Mouse (Mus musculus): Measurements from ENCODE around the gene Tacr2. TPM values are rescaled to one million over a fixed set of nuclear protein-coding genes. Genes with fewer than 3 reads are reported as not detected.

Gene Tacr2
- polyA plus RNA-seq, 1 experiment: 0.31 TPM

- no peaks in the 10 kb centered on the region for H3K4me1 ChIP-seq (ENCODE audit: control insufficient read depth, insufficient read depth, low read length)
- H3K27ac ChIP-seq (ENCODE audit: insufficient read depth, low read length): no peak overlapping the region
Observed at GRCm38 (mm10) chr10:62309593-62309992, 57.4 kb downstream of the Tacr2 start.

GRCm38 (mm10) chr10:62310259-62311039, 58.2 kb downstream of the Tacr2 start:
- TF ChIP-seq CTCF (IDR thresholded peaks at IDR 0.05; ENCODE audit: extremely low read depth, insufficient read depth, low read length) (no peak), POLR2A (IDR thresholded peaks at IDR 0.05; ENCODE audit: extremely low read depth, insufficient read depth, low read length) (no peak)
- Histone ChIP-seq H3K4me3 (ENCODE audit: insufficient read depth, low read length) (no peak overlapping the region), H3K27ac (ENCODE audit: insufficient read depth, low read length) (no peak overlapping the region), H3K4me1 (ENCODE audit: control insufficient read depth, insufficient read depth, low read length) (no peaks in the 10 kb centered on the region)

More at GRCm38 (mm10) chr10:62309593-62309992, 57.4 kb downstream of the Tacr2 start:
- H3K4me3 ChIP-seq (ENCODE audit: insufficient read depth, low read length): no peak overlapping the region
- TF ChIP-seq POLR2A (IDR thresholded peaks at IDR 0.05; ENCODE audit: extremely low read depth, insufficient read depth, low read length) (no peak), CTCF (IDR thresholded peaks at IDR 0.05; ENCODE audit: extremely low read depth, insufficient read depth, low read length) (no peak)

- Histone ChIP-seq H3K4me1 (ENCODE audit: control insufficient read depth, insufficient read depth, low read length) (no peaks in the 10 kb centered on the region), H3K4me3 (ENCODE audit: insufficient read depth, low read length) (no peak overlapping the region), H3K27ac (ENCODE audit: insufficient read depth, low read length) (no peak overlapping the region)
- TF ChIP-seq CTCF (IDR thresholded peaks at IDR 0.05; ENCODE audit: extremely low read depth, insufficient read depth, low read length): no peak
- no peak for TF ChIP-seq POLR2A (IDR thresholded peaks at IDR 0.05; ENCODE audit: extremely low read depth, insufficient read depth, low read length)
Observed at GRCm38 (mm10) chr10:62311464-62311863, 59.2 kb downstream of the Tacr2 start.

- no peaks in the 10 kb centered on the region for H3K4me1 ChIP-seq (ENCODE audit: control insufficient read depth, insufficient read depth, low read length)
- no peak overlapping the region for H3K27ac ChIP-seq (ENCODE audit: insufficient read depth, low read length)
- TF ChIP-seq CTCF (IDR thresholded peaks at IDR 0.05; ENCODE audit: extremely low read depth, insufficient read depth, low read length) (no peak), POLR2A (IDR thresholded peaks at IDR 0.05; ENCODE audit: extremely low read depth, insufficient read depth, low read length) (no peak)
- H3K4me3 ChIP-seq (ENCODE audit: insufficient read depth, low read length): no peak overlapping the region
Observed at GRCm38 (mm10) chr10:62313140-62313539, 60.9 kb downstream of the Tacr2 start.

- H3K4me1 ChIP-seq (ENCODE audit: control insufficient read depth, insufficient read depth, low read length): no peaks in the 10 kb centered on the region
- TF ChIP-seq POLR2A (IDR thresholded peaks at IDR 0.05; ENCODE audit: extremely low read depth, insufficient read depth, low read length) (no peak), CTCF (IDR thresholded peaks at IDR 0.05; ENCODE audit: extremely low read depth, insufficient read depth, low read length) (no peak)
- no peak overlapping the region for H3K27ac ChIP-seq (ENCODE audit: insufficient read depth, low read length)
- H3K4me3 ChIP-seq (ENCODE audit: insufficient read depth, low read length): no peak overlapping the region
Observed at GRCm38 (mm10) chr10:62313885-62314424, 61.7 kb downstream of the Tacr2 start.

Other genes starting within 250 kb of the Tacr2 start
- gene Neurog3, start 119.3 kb upstream of the Tacr2 start, polyA plus RNA-seq (2012; rRNA removed): 0.06 and 0.17 TPM in 2 replicates
- 50.3 and 56.6 TPM in 2 replicates for gene Fam241b, start 108.5 kb upstream of the Tacr2 start, polyA plus RNA-seq (2012; rRNA removed)
- 26.6 and 26.9 TPM in 2 replicates for gene Tspan15, start 21.2 kb upstream of the Tacr2 start, polyA plus RNA-seq (2012; rRNA removed)
- gene Hk1, start 127.5 kb downstream of the Tacr2 start, polyA plus RNA-seq (2012; rRNA removed): 223 and 232 TPM in 2 replicates
- 18.5 and 18.6 TPM in 2 replicates for gene Hkdc1, start 170.1 kb downstream of the Tacr2 start, polyA plus RNA-seq (2012; rRNA removed)
- 1.2 and 1.3 TPM in 2 replicates for gene 4930507D05Rik, start 197.1 kb downstream of the Tacr2 start, polyA plus RNA-seq (2012; rRNA removed)
- gene Supv3l1, start 197.3 kb downstream of the Tacr2 start, polyA plus RNA-seq (2012; rRNA removed): 30.2 and 32.2 TPM in 2 replicates
- gene Vps26a, start 234.4 kb downstream of the Tacr2 start, polyA plus RNA-seq (2012; rRNA removed): 41.1 and 41.7 TPM in 2 replicates

Data from cortical plate, adult 2 months (tissue).